Mouse (Mus musculus): ENCODE data around the gene Fbxl4.

GRCm38 (mm10) chr4:22422400-22422799, 65.1 kb downstream of the Fbxl4 start:
- TF ChIP-seq GATA1 (IDR thresholded peaks at IDR 0.05; ENCODE audit: borderline replicate concordance, low read length): no peak
- TF ChIP-seq FLI1 (IDR thresholded peaks at IDR 0.05; ENCODE audit: low read length): no peak
